ENCODE assay signal across 34 mouse cellular contexts in genomic region chr12:92365926-92366325, GRCm38 (mm10).
"Had no signal": no experiment of that assay in that cellular context is flagged by ENCODE, and none has a peak within 500 bp of the region (broad histone marks: within the 10 kb centered on the region; RNA-seq: fewer than 3 reads in every experiment).

No protein-coding gene starts in this region.

- DNase-seq: heart, postnatal 10 days; heart, postnatal 14 days; heart, postnatal 36 days; heart, postnatal 4 days; kidney, adult 11 months; kidney, adult 18-20 months; kidney, adult 2 months; kidney, adult 8-10 months; kidney, adult 9 months; kidney, postnatal 10 days; kidney, postnatal 14 days; kidney, postnatal 25 days; kidney, postnatal 36 days; kidney, postnatal 4 days; layer of hippocampus, adult 9-11 months; layer of hippocampus, postnatal 36 days had no signal

- ATAC-seq: hindbrain, embryonic 16.5 days; inflammation-experienced regulatory T-cells, adult 6 months; intestine, embryonic 15.5 days; intestine, embryonic 16.5 days; intestine, postnatal 0 days had no signal

- H3K27ac ChIP-seq: heart, embryonic 10.5 days; heart, embryonic 13.5 days; heart, embryonic 15.5 days; hindbrain, embryonic 10.5 days; hindbrain, embryonic 12.5 days; hindbrain, embryonic 14.5 days; hindbrain, embryonic 15.5 days; intestine, embryonic 15.5 days; kidney, embryonic 15.5 days; kidney, postnatal 0 days; layer of hippocampus, adult 2 months; left cerebral cortex, adult 2 months had no signal

- H3K4me3 ChIP-seq: heart, embryonic 10.5 days; heart, embryonic 12.5 days; heart, embryonic 13.5 days; heart, embryonic 15.5 days; hindbrain, embryonic 10.5 days; hindbrain, embryonic 12.5 days; hindbrain, embryonic 15.5 days; intestine, embryonic 15.5 days; kidney, embryonic 15.5 days; layer of hippocampus, adult 2 months; left cerebral cortex, adult 2 months had no signal

- H3K9ac ChIP-seq: heart, embryonic 12.5 days; heart, embryonic 13.5 days; heart, embryonic 15.5 days; hindbrain, embryonic 12.5 days; hindbrain, embryonic 14.5 days; hindbrain, embryonic 15.5 days; intestine, embryonic 15.5 days; kidney, embryonic 15.5 days had no signal

- H3K4me2 ChIP-seq: heart, embryonic 11.5 days; heart, embryonic 12.5 days; heart, embryonic 13.5 days; heart, embryonic 15.5 days; hindbrain, embryonic 12.5 days; hindbrain, embryonic 14.5 days; hindbrain, embryonic 15.5 days; intestine, embryonic 15.5 days; kidney, embryonic 15.5 days had no signal

- H3K9me3 ChIP-seq: heart, embryonic 10.5 days; heart, embryonic 12.5 days; heart, embryonic 13.5 days; heart, embryonic 15.5 days; hindbrain, embryonic 10.5 days; hindbrain, embryonic 12.5 days; hindbrain, embryonic 15.5 days; intestine, embryonic 15.5 days; kidney, embryonic 15.5 days had no signal

- H3K36me3 ChIP-seq: heart, embryonic 10.5 days; heart, embryonic 12.5 days; heart, embryonic 13.5 days; heart, embryonic 15.5 days; hindbrain, embryonic 10.5 days; hindbrain, embryonic 12.5 days; hindbrain, embryonic 15.5 days; intestine, embryonic 15.5 days; kidney, embryonic 15.5 days had no signal

- H3K27me3 ChIP-seq: heart, embryonic 12.5 days; heart, embryonic 13.5 days; heart, embryonic 15.5 days; hindbrain, embryonic 12.5 days; hindbrain, embryonic 15.5 days; intestine, embryonic 15.5 days; kidney, embryonic 15.5 days had no signal

- H3K4me1 ChIP-seq: heart, embryonic 10.5 days; heart, embryonic 12.5 days; heart, embryonic 13.5 days; heart, embryonic 15.5 days; hindbrain, embryonic 10.5 days; hindbrain, embryonic 12.5 days; hindbrain, embryonic 15.5 days; intestine, embryonic 15.5 days; kidney, embryonic 15.5 days had no signal
